Mouse (Mus musculus): ENCODE measurements around the gene Nr3c2. TPM values are rescaled to one million over a fixed set of nuclear protein-coding genes. Genes with fewer than 3 reads are reported as not detected.

The Nr3c2 gene
- total RNA-seq, 4 experiments from 2014 or later = 17.6 to 26.3 (median 20.7) TPM

DNA sequence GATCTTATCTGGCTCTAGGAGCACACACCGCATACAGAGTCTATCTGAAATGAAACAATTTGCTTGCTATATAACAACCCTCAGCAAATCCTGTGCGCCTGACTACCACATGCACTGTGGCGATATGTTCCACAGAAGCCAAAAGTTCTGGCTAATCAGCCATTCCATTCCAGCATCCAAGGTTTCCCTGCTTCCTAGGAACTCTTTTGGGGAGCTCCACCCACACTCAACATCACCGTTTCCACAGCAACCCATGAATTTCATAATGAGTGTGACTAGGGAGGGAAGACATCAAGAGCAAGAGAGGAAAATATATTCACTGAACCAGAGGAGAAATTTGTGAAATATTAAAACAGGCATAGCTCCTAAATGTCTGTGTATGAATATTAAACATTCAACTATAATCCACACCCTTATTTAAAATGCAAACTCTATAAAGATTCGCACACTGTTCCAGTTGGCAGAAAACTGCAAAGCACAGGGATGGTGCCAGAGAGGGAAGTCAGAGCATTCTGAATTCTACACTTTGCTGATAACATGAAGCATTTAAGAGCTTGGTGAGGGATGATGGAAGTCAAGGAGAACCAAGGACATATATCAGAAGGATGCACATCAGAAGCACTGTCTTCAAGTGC lies 357.3 kb downstream of the Nr3c2 start:
- no peak for DNase-seq

DNA sequence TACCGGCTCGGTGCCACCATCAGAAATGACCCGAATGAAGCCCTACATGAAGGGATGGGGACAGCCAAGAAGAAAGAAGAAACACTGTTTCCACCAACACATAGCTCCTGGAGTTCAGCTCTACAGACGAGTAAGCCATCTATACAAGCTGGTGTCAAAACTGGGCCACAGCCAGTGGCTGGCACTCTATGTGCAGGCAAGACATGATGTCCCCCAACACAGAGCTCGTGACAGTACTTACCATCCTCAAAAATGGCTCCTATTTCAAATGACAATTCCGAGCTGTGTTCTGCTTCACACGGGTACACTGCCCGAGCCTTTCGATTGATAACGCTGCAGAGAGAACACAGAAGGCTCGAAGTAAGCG lies 357.8 kb downstream of the Nr3c2 start:
- DNase-seq = no peak

- no peak for DNase-seq
Observed at GRCm38 (mm10) chr8:77261215-77261614, 362.0 kb downstream of the Nr3c2 start.

DNA sequence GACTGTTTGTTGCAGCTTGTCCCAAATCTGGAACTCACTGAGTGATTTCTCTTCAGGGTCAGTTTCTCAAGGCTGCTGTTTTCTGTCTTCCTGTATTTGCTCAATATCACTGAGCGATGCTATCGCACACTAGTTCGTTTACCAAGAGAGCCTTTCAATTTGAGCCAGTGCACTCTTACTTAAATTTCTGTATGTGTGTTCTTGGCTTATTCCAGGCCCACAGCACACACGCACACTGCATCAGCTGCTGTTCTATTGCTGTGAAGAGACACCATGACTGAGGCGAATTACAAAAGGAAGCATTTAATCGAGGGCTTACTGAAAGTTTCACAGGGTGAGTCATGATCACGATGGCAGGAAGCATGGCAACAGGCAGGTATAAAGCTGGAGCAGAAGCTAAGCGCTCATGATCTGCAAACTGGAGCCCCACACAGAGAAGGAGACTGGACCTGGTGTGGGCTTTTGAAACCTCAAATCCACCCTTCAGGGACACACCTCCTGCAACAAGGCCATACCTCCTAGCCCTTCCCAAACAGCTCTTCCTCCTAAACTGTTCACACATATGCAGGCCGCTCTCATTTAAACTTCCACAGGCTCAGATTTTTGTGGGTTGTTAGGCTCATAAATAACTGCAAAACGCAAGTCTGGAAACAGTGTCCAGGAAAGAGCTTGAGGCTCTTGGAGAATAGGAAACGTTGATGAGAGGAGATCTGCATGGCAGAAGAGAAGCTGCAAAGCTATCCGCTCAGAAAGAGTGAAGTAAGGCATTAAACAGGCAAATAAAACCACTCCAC lies 363.2 kb downstream of the Nr3c2 start:
- DNase-seq = no peak

- DNase-seq = no peak
Observed at GRCm38 (mm10) chr8:77267941-77268405, 368.7 kb downstream of the Nr3c2 start.

GRCm38 (mm10) chr8:77272136-77272535 lies 372.9 kb downstream of the Nr3c2 start:
- DNase-seq = no peak

DNA sequence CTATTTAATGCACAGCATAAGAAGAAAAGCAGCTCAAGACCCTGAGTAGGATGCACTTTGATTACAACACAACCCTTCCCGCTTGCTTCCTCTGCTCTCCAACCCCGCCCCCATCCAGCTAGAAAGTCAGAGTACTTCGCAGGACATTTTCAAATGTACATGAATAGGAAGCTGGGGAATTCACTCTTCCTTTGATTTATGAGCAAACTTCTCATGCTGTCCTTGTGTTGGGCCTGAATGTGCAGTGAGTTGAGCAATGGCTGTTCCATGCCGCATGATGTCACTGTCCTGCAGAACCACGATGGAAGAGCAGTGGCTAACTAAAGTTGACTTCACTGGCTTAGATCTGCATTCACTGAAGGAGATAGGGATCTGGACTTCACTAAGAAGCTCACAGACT lies 376.3 kb downstream of the Nr3c2 start:
- no peak for DNase-seq

DNA sequence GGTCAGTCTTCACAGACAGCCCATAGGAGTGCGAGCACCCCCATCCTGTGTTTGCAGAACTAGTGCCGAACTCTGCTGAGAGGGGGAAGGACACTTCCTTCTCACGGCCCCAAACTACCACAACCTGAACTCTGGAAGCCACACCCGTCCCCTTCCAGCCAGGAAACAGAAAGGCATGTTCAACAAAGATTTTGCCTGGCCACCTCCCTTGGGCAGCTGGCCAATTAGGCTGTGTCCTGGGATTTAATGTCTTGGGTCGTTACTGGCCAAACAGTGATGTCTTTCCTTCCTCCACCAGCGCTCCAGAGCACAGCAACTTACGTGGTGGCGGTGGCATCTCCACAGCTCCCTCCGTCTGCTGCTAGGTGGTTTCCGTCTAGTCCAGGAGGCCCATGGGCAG lies 377.6 kb downstream of the Nr3c2 start:
- no peak for DNase-seq

DNA sequence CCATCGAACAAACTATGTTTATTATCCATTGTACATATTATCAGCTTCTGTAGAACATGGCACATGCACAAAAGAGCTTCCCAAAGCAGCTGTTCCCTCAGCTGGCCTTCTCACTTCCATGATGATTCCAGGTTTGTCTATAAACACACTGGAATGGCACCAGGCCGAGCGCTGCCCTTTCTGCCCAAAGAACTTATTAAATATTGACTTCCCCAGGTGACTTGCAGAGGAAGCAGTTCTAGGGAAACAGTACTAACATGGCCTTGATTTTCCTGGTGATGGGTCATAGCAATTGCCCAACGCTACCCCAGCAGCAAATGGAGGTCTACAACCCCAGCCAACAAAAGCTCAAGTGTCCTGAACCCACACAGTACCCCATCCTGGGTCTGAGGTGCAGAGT lies 379.0 kb downstream of the Nr3c2 start:
- DNase-seq = no peak

DNA sequence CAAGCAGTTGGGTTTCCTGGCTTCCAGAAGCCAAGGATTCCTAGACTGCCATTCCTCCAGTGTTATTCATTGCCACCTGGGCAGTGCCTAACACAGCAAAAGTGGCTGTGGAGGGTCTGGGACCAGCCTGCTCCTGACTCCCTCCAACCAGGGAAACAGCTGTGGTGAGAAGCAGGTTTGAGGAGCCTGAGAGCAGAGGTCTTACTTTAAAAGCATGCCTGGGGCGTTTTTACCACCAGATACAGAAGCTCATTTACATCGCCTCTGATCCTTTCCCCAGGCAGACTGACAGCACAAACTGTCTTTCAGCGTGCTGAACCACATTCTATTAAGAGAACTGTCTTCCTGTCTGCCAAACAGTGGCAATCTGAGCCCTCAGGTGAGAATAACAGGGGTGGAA lies 380.7 kb downstream of the Nr3c2 start:
- DNase-seq = no peak

DNA sequence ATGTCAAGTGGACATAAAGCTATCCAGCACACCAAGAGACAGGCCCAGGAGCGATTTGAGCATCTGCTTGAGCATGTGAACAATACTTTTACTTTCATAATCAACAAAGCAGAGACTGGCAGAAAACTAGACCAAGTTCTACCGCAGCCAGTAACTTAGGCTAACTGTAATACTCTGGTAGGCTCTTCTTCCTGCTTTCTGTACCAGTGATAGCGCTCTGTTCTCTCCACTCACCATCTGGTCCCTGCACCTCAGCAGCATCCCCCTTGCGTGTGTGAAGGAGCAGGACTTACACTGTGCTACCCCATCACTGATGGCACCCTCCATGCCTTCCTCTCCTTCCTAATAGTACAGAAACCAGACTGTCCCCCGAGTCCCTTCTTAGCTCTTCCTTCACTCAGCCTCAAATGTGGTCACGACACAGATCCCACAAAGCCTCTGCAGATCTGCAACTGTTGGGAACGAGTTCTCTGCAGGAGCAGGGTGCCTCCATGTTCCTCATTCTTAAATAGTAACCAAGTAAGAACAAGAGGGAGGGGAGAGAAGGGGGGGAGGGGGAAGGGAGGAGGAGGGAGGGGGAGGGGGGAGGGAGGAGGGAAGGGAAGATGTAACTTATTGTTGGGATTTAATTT lies 383.5 kb downstream of the Nr3c2 start:
- no peak for DNase-seq

DNA sequence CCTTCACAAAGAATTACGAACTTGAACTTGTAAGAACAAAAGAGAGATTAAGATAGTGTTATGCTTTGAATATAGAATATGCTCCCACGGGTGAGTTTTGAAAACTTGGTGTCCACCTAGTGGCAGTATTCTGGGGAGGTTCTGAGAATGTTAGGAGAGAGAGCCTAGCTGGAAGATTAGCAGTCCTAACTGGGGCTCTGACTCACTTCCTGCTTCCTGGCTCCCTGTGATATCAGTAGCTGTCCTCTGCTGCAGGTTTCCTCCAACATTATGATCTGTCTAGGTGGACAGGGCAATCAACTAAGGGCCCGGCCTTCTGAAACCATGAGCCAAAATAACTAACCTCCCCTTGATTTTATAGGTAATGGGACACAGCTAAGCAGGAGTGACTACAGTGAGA lies 385.2 kb downstream of the Nr3c2 start:
- DNase-seq = no peak

- no peak for DNase-seq
Observed at GRCm38 (mm10) chr8:77288065-77288464, 388.8 kb downstream of the Nr3c2 start.

- no peak for DNase-seq
Observed at GRCm38 (mm10) chr8:77288492-77288891, 389.2 kb downstream of the Nr3c2 start.

DNA sequence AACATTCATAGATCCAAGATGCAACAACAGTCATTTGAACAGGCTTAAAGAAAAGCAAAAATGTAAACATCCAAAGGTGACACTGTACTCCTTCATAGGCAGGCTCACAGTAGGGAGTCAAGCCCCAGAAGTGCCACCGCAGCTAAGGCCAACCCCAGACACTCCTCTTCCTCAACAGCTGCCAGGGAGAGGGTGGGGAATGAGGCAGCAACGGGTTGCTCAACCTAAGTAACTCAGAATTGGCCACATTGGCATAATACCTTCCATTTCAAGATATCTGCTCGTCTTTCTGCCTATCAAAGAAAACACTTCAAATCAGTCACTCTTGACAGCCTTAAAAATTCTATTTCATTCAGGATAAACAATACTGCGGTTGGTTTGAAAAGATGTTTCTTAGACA lies 392.9 kb downstream of the Nr3c2 start:
- DNase-seq = no peak

GRCm38 (mm10) chr8:77292649-77293048 lies 393.4 kb downstream of the Nr3c2 start:
- no peak for DNase-seq

DNA sequence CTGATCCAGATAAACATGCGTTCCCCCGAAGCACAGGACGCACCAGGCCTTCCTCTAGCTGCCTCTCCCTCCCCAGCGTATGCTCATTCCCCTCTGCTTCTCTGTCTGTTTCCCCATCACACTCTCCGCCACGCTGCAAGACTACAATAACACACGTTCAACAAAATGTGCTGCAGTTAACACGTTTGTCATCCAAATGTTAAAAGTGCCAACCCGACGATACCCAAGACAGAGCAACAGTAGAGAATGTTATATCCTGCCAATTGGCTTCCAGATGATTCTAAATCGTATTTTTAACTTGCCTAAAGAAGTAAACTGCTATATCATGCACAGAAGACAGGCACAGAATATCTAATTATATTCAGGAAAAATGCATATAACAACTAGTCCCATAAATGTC lies 395.4 kb downstream of the Nr3c2 start:
- DNase-seq = no peak
